Mouse (Mus musculus): ENCODE data around the gene Med10. TPM values are rescaled to one million over a fixed set of nuclear protein-coding genes. Genes with fewer than 3 reads are reported as not detected.

The Med10 gene
- polyA plus RNA-seq, 1 experiment from 2014 or later, result 141 TPM

DNA sequence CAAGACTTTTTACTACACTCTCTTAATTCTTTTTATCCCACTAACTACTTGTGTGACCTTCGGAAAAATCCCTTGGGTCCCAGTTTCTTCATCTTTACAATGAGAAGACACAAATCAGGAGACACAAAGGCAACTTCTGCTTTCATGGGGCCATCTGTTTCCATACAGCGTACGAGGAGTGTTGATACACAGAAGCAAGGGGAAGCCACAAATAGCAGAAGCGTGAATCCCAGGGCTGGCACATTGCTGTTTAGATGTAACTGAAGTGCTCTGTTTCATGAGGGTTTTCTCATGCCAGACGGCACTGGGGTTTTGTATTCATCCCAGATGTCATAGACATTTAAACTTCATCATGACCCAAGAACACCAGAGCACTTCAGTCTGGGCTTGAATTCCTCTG, 13.5 kb upstream of the Med10 start:
- 83% methylated on average over 5 of the region's 5 CpGs for WGBS
- Histone ChIP-seq H3K9me3 (ENCODE audit: control insufficient read depth, low read length) (no peaks in the 10 kb centered on the region), H3K4me3 (ENCODE audit: low read length) (no peak overlapping the region), H3K4me1 (ENCODE audit: control insufficient read depth, insufficient read depth, low read depth, low read length) (peaks cover 4% of the 10 kb centered on the region; the same call in 1 of the 2 replicates), H3K4me2 (ENCODE audit: low read length) (no peak overlapping the region), H3K36me3 (ENCODE audit: control insufficient read depth, insufficient read depth, low read length) (no peaks in the 10 kb centered on the region), H3K27me3 (replicated peaks; ENCODE audit: control insufficient read depth, insufficient read depth, low read length) (no peaks in the 10 kb centered on the region), H3K27ac (ENCODE audit: low read depth, low read length) (no peak overlapping the region), H3K9ac (ENCODE audit: low read depth, low read length) (no peak overlapping the region)
- no peak for ATAC-seq

DNA sequence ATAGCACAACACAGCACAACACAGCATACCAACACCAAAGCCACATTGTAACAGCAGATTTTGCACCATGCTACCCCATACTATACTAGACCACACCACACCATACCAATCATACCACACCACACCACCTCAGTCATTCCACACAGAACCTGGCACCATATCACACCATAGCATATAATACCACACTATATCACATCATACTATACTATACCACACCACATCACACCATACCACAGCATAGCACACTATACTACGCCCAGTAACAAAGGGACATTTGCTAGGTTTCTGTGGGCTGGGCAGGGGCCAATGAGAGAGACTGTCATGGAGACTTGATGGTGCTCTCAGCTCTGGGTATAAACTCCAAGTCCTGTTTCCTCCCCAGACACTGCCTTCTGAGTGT, 10.4 kb upstream of the Med10 start:
- Histone ChIP-seq H3K27ac (ENCODE audit: low read depth, low read length) (no peak overlapping the region), H3K4me3 (ENCODE audit: low read length) (no peak overlapping the region), H3K4me2 (ENCODE audit: low read length) (no peak overlapping the region), H3K9ac (ENCODE audit: low read depth, low read length) (no peak overlapping the region), H3K4me1 (ENCODE audit: control insufficient read depth, insufficient read depth, low read depth, low read length) (peaks cover 4% of the 10 kb centered on the region; the same call in 1 of the 2 replicates), H3K9me3 (ENCODE audit: control insufficient read depth, low read length) (no peaks in the 10 kb centered on the region), H3K27me3 (replicated peaks; ENCODE audit: control insufficient read depth, insufficient read depth, low read length) (no peaks in the 10 kb centered on the region), H3K36me3 (ENCODE audit: control insufficient read depth, insufficient read depth, low read length) (no peaks in the 10 kb centered on the region)
- ATAC-seq, result peak; percentile 60
- WGBS, result 83% methylated on average over 1 of the region's 1 CpGs

DNA sequence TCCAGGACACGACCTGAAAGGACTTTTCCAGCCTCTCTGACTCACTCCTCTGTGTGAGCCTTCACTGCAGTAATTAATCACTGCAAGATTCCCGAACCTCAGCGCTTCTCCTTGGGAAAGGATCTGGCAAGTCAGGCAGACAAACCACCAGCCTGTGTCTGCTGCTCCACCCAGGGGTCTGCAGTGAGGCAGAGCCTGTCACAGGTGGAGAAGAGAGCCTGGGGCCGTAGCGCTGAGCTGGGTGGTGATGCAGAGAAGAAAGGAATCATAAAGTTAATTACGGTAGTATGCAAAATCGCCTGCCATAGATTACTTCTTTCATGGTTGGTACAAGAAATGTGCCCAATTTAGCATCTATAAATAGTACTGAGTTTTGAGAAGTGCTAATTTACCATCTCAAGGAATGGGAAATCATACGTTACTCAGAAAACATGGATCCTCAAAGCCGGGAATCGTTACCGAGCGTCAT, 9.6 kb upstream of the Med10 start:
- no peak overlapping the region for H3K4me3 ChIP-seq (ENCODE audit: low read length)
- H3K9me3 ChIP-seq (ENCODE audit: control insufficient read depth, low read length), result no peaks in the 10 kb centered on the region
- no peaks in the 10 kb centered on the region for H3K36me3 ChIP-seq (ENCODE audit: control insufficient read depth, insufficient read depth, low read length)
- peak overlapping the region; percentile 30 for H3K4me2 ChIP-seq (ENCODE audit: low read length)
- H3K27me3 ChIP-seq (replicated peaks; ENCODE audit: control insufficient read depth, insufficient read depth, low read length), result no peaks in the 10 kb centered on the region
- H3K27ac ChIP-seq (ENCODE audit: low read depth, low read length), result no peak overlapping the region
- H3K4me1 ChIP-seq (ENCODE audit: control insufficient read depth, insufficient read depth, low read depth, low read length), result peaks cover 4% of the 10 kb centered on the region; the same call in 1 of the 2 replicates
- peak; percentile 82 for ATAC-seq
- H3K9ac ChIP-seq (ENCODE audit: low read depth, low read length), result no peak overlapping the region; the same call in 1 of the 2 replicates
- 41% methylated on average over 12 of the region's 12 CpGs for WGBS

DNA sequence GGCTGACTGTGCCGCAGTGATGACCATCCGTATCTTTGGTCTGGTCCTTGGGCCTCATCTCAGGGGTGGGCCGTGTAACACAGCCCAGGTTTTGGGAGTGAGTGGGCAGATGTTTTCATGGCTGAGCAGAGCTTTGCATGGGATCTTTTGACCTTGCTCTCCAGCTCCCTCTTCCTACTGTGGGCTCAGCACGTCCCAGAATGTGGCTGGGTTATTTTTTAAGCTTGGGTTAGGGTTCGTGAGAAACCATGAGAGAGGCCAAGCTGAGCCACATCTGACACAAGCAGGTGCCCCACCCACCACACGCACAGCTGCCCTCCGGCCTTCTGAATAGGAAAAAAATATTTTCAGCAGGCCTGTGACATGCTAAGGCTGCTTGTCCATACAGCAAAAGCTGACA, 7.4 kb upstream of the Med10 start:
- Histone ChIP-seq H3K9ac (ENCODE audit: low read depth, low read length) (no peak overlapping the region), H3K27me3 (replicated peaks; ENCODE audit: control insufficient read depth, insufficient read depth, low read length) (no peaks in the 10 kb centered on the region), H3K4me3 (ENCODE audit: low read length) (no peak overlapping the region), H3K27ac (ENCODE audit: low read depth, low read length) (no peak overlapping the region), H3K4me1 (ENCODE audit: control insufficient read depth, insufficient read depth, low read depth, low read length) (peaks cover 4% of the 10 kb centered on the region; the same call in 1 of the 2 replicates), H3K36me3 (ENCODE audit: control insufficient read depth, insufficient read depth, low read length) (no peaks in the 10 kb centered on the region), H3K4me2 (ENCODE audit: low read length) (no peak overlapping the region), H3K9me3 (ENCODE audit: control insufficient read depth, low read length) (no peaks in the 10 kb centered on the region)
- ATAC-seq, result no peak
- WGBS, result 65% methylated on average over 7 of the region's 7 CpGs

DNA sequence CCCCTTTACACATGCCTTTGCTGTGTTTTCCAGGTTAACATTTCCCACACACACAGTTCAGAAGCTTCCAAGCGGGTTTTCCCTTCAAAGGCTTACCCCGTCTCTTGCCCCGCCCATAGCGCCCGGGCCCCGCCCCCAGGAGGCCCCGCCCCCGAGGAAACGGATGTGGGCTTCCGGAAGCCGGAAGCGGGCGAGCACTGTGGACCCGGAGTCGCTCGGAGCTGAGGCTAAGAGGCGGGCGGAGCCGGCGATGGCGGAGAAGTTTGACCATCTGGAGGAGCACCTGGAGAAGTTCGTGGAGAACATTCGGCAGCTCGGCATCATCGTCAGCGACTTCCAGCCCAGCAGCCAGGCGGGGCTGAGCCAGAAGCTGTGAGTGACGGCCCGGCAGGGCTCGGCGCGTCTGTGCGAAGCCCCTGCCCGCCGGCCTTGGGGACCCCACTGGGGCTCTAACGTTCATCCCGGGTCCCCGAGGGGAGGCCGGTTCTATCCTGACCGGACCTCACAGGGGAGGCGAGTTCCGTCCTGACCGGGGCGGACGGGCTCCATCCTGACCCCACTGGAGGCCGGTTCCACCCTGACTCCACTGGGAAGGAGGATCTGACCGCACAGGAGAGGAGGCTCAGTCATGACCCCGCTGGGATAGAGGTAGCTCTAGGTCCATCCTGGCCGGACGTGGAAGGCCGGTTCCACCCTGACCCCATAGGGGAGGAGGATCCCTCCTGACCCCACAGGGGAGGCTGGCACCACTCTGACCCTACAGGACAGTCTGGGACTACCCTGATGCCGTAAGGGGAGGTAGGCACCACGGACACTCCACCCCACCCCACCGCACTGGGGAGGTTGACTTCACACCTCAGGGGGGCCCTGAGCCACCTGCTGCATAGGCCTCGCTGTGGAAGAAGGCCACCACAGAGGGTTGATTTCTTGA, 7.8 kb downstream of the Med10 start:
- peak overlapping the region; percentile 87 for H3K9ac ChIP-seq (ENCODE audit: low read depth, low read length)
- peaks cover 21% of the 10 kb centered on the region for H3K36me3 ChIP-seq (ENCODE audit: control insufficient read depth, insufficient read depth, low read length)
- peak; percentile 98 for ATAC-seq
- WGBS, result 1% methylated on average over 55 of the region's 55 CpGs
- H3K4me1 ChIP-seq (ENCODE audit: control insufficient read depth, insufficient read depth, low read depth, low read length), result peaks cover 14% of the 10 kb centered on the region
- no peaks in the 10 kb centered on the region for H3K27me3 ChIP-seq (replicated peaks; ENCODE audit: control insufficient read depth, insufficient read depth, low read length)
- peak overlapping the region; percentile 16; the same call in 1 of the 2 replicates for H3K27ac ChIP-seq (ENCODE audit: low read depth, low read length)
- no peaks in the 10 kb centered on the region for H3K9me3 ChIP-seq (ENCODE audit: control insufficient read depth, low read length)
- peak overlapping the region; percentile 100 for H3K4me2 ChIP-seq (ENCODE audit: low read length)
- peak overlapping the region; percentile 85 for H3K4me3 ChIP-seq (ENCODE audit: low read length)

DNA sequence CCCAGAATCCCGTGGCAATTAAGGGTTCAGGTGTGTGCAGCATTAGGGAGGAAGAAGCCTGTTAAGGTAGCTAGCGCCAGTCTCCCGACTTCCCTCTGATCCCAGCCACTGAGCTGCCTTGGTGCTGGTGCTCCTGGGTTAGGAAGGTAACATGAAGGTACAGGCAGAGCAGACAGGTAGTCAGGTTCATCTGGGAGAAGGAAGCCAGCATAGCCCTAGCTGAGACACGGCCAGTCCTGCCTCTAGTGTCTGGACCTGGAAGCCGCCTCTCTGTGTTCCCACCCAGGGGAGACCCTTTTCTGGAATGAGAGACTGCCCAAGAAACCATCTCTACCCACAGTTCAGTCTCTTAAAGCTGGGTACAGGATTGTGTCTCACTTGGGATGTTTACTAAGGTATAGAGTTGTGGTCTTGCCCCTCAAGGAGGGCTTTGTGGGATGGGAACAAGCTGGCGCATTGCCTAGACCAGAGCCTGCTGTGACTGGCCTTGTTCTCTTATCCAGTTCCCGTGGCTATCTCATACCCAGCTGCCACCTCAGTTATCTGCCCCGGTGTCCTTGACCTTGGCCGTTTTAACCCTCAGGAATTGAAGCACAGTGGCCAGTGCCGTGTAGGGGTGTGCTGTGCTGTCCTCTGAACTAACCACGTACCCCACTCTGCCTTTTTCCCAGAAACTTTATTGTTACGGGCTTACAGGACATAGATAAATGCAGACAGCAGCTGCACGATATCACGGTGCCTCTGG, 8.9 kb downstream of the Med10 start:
- ATAC-seq, result no peak
- Histone ChIP-seq H3K4me3 (ENCODE audit: low read length) (peak overlapping the region; percentile 85; the same call in 1 of the 2 replicates), H3K4me1 (ENCODE audit: control insufficient read depth, insufficient read depth, low read depth, low read length) (peaks cover 14% of the 10 kb centered on the region), H3K9me3 (ENCODE audit: control insufficient read depth, low read length) (no peaks in the 10 kb centered on the region), H3K36me3 (ENCODE audit: control insufficient read depth, insufficient read depth, low read length) (peaks cover 28% of the 10 kb centered on the region), H3K27me3 (replicated peaks; ENCODE audit: control insufficient read depth, insufficient read depth, low read length) (no peaks in the 10 kb centered on the region), H3K27ac (ENCODE audit: low read depth, low read length) (no peak overlapping the region), H3K4me2 (ENCODE audit: low read length) (peak overlapping the region; percentile 100), H3K9ac (ENCODE audit: low read depth, low read length) (peak overlapping the region; percentile 87; the same call in 1 of the 2 replicates)
- WGBS, result 90% methylated on average over 14 of the region's 14 CpGs

DNA sequence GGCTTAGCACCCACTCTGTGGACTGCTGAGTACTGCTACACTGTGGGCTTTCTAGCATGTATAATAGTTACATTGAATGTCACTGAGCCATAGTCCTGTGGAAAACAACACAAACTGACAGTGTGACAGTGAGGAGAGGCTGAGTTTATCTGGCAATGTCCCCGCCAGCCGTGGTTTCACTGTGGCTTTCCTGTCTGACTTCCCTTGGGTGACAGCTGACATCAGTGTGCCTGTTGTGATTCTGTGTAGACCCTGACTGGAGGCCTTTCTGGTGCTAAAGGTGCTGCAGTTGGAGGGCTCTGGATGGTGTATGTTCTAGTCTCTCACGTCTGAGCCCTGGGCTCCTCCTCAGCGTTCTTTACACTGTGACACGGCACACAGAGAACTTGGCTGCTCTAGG, 11.7 kb downstream of the Med10 start:
- Histone ChIP-seq H3K4me2 (ENCODE audit: low read length) (no peak overlapping the region), H3K4me1 (ENCODE audit: control insufficient read depth, insufficient read depth, low read depth, low read length) (peaks cover 14% of the 10 kb centered on the region), H3K4me3 (ENCODE audit: low read length) (no peak overlapping the region), H3K36me3 (ENCODE audit: control insufficient read depth, insufficient read depth, low read length) (peaks cover 34% of the 10 kb centered on the region), H3K27me3 (replicated peaks; ENCODE audit: control insufficient read depth, insufficient read depth, low read length) (no peaks in the 10 kb centered on the region), H3K9me3 (ENCODE audit: control insufficient read depth, low read length) (no peaks in the 10 kb centered on the region), H3K27ac (ENCODE audit: low read depth, low read length) (no peak overlapping the region), H3K9ac (ENCODE audit: low read depth, low read length) (no peak overlapping the region)
- no peak for ATAC-seq
- WGBS, result 95% methylated on average over 5 of the region's 5 CpGs

DNA sequence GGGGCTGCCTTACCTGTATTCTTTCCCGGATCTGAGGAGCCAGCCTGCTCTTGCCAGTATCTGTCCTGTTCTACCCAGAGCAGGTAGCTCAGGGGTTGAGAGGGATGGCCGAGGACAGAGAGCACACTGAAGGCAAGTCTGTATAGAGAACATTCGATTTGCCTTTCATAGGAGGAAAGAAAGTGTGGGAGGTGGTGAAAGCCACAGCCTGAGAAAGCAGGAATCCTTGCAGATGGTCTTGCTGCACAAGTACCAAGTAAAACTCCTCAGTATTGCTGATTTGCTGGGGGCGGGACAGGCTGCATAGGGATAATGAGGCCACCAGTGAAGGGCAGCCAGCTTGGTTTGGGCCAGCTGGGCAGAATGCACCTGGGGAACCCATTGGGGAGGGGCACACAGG, 16.1 kb downstream of the Med10 start:
- Histone ChIP-seq H3K36me3 (ENCODE audit: control insufficient read depth, insufficient read depth, low read length) (peaks cover 30% of the 10 kb centered on the region), H3K27me3 (replicated peaks; ENCODE audit: control insufficient read depth, insufficient read depth, low read length) (no peaks in the 10 kb centered on the region), H3K4me2 (ENCODE audit: low read length) (no peak overlapping the region), H3K9me3 (ENCODE audit: control insufficient read depth, low read length) (no peaks in the 10 kb centered on the region), H3K4me3 (ENCODE audit: low read length) (no peak overlapping the region), H3K4me1 (ENCODE audit: control insufficient read depth, insufficient read depth, low read depth, low read length) (no peaks in the 10 kb centered on the region), H3K27ac (ENCODE audit: low read depth, low read length) (no peak overlapping the region), H3K9ac (ENCODE audit: low read depth, low read length) (no peak overlapping the region)
- WGBS, result 89% methylated on average over 4 of the region's 4 CpGs
- ATAC-seq, result no peak

Measured in hindbrain, embryonic 16.5 days (tissue).